Mouse (Mus musculus) urinary bladder, adult 2 months (tissue): Measurements from ENCODE around the gene Ank3. TPM values are rescaled to one million over a fixed set of nuclear protein-coding genes. Genes with fewer than 3 reads are reported as not detected.

Experiments used
- DNase-seq: peaks from one replicate; pipeline ENCODE4 v3.0.0; 2022; ENCODE audit warnings: low spot score
- polyA plus RNA-seq: library from polyadenylated mRNA; depleted of rRNA; stranded (reverse); fragments of >200 nt; gene quantifications from 2 replicates; pipeline ENCODE4 v1.2.3, GENCODE M21; 2012; rRNA removed

The Ank3 gene
- polyA plus RNA-seq, 1 experiment = 27.3 TPM

DNA sequence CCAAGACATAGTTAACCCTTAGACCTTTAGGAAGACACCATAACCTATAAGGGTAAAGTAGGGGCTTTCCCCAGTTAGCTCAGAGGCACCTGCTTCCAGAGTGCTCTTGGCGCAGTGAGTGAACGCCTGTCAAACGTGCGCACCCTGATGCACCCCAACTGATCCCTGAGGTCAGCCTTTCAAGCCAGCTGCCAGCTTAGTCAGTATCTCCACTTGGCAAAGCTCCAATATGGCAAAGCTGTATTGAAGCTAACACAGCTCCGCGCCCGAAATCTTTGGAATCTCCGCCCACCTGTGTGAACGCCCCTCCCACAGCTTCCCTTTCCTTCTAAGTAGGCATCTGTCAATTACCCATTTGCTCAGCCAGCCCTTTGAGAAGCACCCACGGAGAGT, 662.1 kb downstream of the Ank3 start:
- no peak for DNase-seq

- no peak for DNase-seq
These were observed 665.4 kb downstream of the Ank3 start for GRCm38 (mm10) chr10:70063881-70064555.

DNA sequence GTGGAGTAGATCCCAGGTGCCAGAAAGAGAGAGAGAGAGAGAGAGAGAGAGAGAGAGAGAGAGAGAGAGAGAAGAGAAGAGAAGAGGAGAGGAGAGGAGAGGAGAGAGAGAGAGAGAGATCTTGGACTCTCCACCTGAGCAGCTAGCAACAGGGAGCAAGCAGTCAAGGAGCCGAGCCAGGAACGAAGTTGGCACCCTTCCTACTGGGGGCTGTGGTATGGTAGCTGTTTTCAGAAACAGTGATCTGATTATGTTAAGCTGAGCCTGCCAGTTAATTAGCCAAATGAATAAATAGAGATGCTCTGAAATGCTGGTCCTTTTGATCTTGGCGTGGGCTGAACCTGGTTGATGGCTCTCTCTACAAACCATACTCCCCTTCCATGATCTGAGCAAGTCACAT, 666.6 kb downstream of the Ank3 start:
- no peak for DNase-seq

GRCm38 (mm10) chr10:70066497-70067168, 668.1 kb downstream of the Ank3 start:
- DNase-seq = no peak

DNA sequence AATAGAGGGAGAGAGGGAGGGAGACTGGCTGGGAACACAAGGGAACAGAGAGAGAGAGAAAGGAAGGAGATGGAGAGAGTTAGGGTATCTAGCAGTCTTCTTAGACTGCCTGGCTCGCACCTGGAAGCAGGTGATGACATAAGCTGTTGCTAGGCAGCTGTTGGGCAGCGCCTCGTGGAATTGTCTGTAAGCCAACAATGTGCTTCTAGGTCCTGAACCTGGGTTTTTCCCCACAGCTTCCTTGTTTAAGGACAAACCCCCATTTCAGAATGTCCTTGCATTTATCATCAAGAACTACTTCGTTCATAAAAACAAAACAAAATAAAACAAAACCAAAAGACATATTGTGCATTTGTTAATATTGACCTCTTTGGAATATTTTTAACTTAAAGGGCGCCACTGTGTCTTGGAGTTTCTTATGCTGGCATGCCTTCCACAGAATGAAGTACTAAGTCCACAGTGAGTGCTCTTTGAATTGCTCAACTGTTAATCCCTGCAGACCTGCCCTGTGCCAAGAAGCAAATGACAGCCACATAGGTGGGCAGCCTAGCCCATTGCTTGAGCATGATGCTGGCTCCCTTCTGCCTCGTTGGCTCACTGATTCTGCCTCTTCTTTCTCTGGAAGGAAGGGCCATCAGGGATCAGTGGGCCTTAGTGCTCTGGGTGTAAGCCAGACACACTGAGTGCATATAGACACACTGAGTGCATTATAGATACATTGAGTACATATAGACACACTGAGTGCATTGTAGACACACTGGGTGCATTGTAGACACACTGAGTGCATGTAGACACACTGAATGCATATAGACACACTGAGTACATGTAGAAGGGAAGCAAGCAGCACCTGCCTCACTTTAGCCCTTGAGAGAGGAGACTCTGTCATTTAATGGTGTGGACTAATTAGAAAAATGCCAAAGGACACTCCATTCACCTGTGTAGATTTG, 668.9 kb downstream of the Ank3 start:
- no peak for DNase-seq

DNA sequence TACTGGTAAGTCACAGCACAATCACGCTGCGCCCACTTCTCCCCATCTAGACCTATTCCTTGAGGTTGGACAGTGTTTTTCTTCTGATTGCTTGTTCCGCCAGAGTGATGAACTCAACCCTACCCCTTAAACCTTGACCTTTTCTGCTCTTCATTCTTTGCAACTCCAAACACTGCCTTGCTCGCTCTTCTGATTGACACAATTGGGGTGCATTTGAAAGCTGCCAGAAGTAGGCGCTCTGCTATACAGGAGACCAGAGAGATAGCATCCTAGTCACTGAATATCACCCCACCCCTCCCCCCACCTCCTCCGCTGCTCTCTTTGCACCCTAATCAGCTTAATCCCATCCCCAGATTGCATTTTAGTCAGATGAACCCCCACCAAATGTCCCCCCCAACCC, 670.7 kb downstream of the Ank3 start:
- DNase-seq = no peak

- no peak for DNase-seq
These were observed 672.8 kb downstream of the Ank3 start for GRCm38 (mm10) chr10:70071334-70071733.

Other genes with a start within 250 kb of the Ank3 start
- 14.0 and 20.8 TPM in 2 replicates for gene Rhobtb1, start 247.3 kb upstream of the Ank3 start, polyA plus RNA-seq
- 2.5 TPM in 2 replicates for gene A930033H14Rik, start 185.7 kb upstream of the Ank3 start, polyA plus RNA-seq
- 12.1 and 18.0 TPM in 2 replicates for gene Cdk1, start 45.8 kb upstream of the Ank3 start, polyA plus RNA-seq